Mouse (Mus musculus) adrenal gland, postnatal 25 days (tissue): ENCODE results near the gene Nthl1. TPM values are rescaled to one million over a fixed set of nuclear protein-coding genes. Genes with fewer than 3 reads are reported as not detected.

Experiments
- DNase-seq: peaks from one replicate; pipeline ENCODE4 v3.0.0; 2021; ENCODE audit warnings: mixed read lengths
- long read RNA-seq: library from polyadenylated mRNA; stranded (forward); transcript quantifications from one replicate; pipeline ENCODE4 v2.0.0, GENCODE M21; 2021
- total RNA-seq: library from RNA; stranded (reverse); gene quantifications from 2 replicates; pipeline ENCODE4 v1.2.3, GENCODE M21; 2021

Gene Nthl1
- 7.2 and 12.6 TPM in 2 replicates for total RNA-seq
- long read RNA-seq, transcript Nthl1-201 (6 exons, 1,079 nt), result major isoform, 8 of 18 reads
- long read RNA-seq, partial matches to known transcripts, result 1 of 18 reads
- long read RNA-seq, other reads (novel, unspliced or antisense), result 7 of 18 reads

- DNase-seq, result peak; percentile 84
Measured at GRCm38 (mm10) chr17:24632167-24632812, at the start of gene Nthl1, which contains the start of gene Tsc2. Gene Nthl1, plus strand, starts transcription at chr17:24632680. Gene Tsc2, minus strand, starts transcription at chr17:24632630.

DNA sequence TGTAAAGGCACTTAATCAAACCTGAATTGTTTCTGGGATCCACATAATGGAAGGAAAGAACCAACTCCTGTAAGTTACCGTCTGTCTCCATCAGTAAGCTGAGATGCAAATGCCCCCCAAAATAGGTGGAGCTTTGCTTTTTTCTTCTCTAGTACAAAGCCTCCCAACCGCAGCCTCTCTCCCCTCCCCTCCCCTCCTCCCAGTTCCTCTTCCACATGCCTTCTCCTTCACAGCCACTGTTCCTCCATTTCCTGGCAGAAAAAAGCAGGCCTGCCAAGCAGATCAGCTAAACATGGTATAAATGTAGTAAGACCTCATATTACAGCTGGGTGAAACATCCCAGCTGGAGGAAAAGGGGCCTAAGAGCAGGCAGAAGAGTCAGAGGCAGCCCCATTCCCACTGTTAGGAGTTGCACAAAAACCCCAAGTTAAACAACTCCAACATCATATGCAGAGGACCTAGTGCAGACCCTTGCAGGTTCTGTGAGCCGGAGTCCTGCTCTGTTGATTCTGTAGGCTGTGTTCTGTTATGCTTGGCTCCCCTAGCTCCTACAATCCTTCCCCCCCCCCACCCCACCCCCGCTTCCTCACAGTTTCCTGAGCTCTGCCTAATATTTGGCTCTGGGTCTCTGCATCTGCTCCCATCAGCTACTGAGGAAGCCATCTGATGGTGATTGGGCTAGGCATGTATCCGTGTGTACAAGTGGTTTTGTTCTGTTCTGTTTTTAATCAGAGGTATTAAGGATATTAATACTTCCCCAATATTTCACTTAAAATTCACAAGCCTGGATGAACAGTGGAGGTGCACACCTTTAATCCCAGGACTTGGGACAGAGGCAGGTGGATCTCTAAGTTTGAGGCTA lies 48.6 kb upstream of the Nthl1 start:
- DNase-seq, result no peak

DNA sequence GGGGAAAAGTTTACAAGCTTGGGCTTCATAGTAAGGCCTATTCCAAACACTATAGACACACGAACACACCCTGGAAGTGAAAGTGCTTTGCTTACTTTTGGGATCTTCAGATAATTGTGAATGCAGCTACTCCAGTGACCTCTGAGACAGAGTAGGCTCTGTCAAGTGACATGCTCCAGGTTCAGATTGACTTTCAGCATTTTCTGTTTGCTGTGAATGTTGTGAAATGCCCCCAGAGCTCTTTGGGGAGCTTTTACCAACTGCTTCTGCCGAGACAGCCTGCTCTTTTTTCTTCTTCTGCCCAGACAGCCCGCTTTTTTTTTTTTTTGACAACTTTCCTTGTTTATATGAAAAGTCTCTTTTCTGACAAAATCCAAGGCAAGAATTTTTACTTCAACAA lies 48.0 kb upstream of the Nthl1 start:
- no peak for DNase-seq

- no peak for DNase-seq
Measured at GRCm38 (mm10) chr17:24586532-24586931, 45.9 kb upstream of the Nthl1 start.

- DNase-seq, result no peak
Measured at GRCm38 (mm10) chr17:24590943-24591342, 41.5 kb upstream of the Nthl1 start.

- no peak for DNase-seq
Measured at GRCm38 (mm10) chr17:24591695-24592094, 40.8 kb upstream of the Nthl1 start.

DNA sequence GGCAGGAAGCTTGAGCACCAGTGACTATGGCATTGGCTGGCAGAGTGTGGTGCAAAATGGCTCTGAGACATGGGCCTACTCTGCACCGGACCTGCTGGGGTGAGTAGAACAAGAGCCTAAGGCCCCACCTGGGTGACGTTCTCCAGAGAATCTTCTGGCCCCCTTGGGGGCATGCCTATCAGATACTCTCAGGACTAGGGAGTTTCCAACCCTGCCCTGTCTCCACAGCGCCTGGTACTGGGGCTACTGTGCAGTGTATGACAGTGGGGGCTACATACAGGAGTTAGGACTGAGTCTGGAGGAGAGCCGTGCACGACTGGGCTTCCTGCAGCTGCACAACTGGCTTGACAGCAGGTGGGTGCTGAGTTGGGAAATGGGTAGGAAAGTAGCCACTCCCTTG lies 39.2 kb upstream of the Nthl1 start:
- DNase-seq, result no peak

DNA sequence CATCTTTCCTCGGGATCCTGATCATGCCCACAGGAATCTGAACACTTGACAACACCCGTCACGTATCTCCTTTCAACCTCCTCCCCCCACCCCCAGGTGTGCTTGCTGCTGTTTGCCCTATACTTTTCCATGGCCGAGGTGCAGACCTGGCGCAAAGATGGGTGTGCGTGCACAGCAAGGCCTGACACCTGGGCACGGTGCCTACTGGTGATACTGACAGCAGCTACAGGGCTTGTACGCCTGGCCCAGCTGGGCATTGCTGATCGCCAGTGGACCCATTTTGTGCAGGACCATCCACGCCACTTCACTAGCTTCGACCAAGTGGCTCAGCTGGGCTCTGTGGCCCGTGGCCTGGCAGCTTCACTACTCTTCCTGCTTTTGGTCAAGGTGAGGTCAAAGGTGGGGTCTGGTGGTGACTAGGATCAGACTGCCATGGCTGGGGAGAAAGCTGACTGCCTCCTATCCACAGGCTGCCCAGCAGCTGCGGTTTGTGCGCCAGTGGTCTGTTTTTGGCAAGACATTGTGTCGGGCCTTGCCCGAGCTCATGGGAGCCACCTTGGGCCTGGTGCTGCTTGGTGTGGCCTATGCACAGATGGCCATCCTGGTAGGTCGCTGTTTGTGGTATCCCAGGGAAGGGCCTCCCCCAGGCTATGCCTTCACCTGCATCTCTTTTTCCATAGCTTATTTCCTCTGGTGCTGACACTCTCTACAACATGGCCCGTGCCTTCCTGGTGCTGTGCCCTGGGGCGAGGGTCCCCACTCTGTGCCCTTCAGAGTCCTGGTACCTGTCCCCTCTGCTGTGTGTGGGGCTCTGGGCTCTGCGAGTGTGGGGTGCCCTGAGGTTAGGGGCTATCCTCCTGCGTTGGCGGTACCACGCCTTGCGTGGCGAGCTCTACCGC lies 38.2 kb upstream of the Nthl1 start:
- DNase-seq, result no peak

- no peak for DNase-seq
Measured at GRCm38 (mm10) chr17:24595126-24596072, 37.1 kb upstream of the Nthl1 start.

DNA sequence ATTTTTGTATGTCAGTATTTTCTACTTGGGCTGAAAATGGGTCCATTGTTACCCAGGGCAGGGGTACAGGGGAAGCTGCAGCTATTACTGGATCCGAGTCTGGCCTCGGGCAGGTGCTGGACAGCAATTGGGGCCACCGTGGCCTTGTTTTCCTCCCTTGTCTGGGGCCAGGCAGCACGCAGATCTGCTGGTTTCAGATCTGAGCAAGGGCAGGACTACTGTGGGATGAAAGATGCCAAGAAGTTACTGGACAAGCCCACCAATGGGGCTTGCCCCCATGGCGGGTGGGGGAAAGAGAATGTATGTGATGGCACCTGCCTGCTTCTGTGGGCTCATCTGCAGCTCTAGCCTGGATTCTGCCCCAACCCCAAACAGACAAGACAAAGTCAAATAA lies 36.4 kb upstream of the Nthl1 start:
- no peak for DNase-seq

GRCm38 (mm10) chr17:24596471-24597183 lies 35.9 kb upstream of the Nthl1 start:
- DNase-seq, result no peak

- no peak for DNase-seq
Measured at GRCm38 (mm10) chr17:24597989-24598388, 34.5 kb upstream of the Nthl1 start.

- DNase-seq, result no peak
Measured at GRCm38 (mm10) chr17:24600502-24600901, 32.0 kb upstream of the Nthl1 start.

DNA sequence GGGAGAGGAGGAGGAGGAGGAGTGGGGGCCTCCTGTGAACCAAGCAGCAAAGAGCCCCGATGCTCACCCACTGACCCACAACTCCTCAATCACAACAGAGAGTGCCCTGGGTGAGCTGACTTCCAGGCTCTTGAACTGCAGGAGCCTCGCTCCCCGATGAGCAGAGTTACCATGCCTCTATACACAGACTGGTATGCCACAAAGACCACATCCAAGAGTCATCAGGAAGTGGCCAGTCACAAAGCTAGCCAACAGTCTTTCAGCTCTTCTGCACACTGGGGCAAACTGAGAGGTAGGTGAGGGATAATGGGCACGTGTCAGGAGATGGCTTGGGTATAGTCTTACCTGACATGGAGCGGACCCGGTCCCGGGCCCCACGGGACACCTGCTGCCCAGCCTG lies 28.5 kb upstream of the Nthl1 start:
- DNase-seq, result no peak

DNA sequence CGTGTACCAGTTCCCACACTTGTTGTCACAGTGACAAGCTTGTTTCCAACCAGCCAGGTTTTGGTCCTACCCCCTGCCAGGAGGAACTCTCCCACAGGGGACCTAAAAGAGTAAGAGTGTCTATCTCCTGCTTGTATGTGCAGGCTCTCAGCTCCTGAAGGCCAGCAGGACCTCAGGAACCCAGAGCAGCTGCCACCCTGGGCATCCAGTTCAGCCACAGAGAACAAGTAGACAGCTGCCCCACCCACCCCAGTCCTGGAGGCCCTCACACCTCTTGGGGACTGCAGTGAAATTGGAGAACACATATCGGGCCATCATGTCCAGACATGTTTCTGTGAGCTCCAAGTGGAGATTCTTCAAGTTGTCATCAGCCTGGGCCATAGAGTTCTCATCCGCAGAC lies 27.9 kb upstream of the Nthl1 start:
- no peak for DNase-seq

DNA sequence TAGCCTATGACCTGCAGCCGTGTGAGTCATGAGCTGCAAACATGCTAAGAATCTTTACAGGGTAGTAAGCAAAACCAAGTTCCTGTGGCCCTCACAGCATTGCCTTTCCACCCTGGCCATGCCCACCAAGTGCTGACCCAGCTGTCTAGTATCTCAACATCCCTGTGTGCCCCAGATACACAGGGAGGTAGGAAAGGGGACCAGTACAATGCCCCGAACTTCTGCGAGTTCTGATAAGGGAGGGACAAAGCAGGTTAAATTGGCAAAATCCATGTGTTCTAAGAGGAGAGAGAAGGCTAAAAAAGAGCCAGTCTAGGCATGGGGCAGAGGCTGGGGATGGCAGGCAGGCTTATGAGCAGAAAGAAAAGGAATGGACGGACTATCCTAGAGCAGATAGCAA lies 24.1 kb upstream of the Nthl1 start:
- no peak for DNase-seq

DNA sequence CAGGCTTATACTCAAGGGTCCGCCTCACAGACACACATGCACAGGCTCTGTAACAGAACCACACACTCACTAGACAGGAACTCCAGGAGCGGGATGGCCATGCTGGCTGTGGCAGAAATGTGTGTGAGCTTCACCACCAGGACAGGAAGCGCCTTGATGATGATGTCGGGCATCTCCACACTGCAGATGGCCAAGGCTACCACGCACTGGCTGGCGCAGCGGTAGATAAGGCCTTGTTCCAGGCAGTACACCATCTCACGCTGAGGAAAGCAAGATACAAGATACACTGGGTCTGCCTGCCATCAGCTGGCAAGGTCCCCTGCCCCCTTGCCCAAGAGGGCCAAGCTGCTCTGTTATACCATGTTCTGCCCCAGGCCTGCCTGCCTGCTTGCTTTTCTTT lies 23.6 kb upstream of the Nthl1 start:
- DNase-seq, result no peak

- no peak for DNase-seq
Measured at GRCm38 (mm10) chr17:24610711-24611110, 21.8 kb upstream of the Nthl1 start.

GRCm38 (mm10) chr17:24617561-24618194 lies 14.8 kb upstream of the Nthl1 start:
- DNase-seq, result no peak

GRCm38 (mm10) chr17:24625472-24625871 lies 7.0 kb upstream of the Nthl1 start:
- no peak for DNase-seq
